ENCODE assay signal across 24 mouse cellular contexts in the genomic region with DNA sequence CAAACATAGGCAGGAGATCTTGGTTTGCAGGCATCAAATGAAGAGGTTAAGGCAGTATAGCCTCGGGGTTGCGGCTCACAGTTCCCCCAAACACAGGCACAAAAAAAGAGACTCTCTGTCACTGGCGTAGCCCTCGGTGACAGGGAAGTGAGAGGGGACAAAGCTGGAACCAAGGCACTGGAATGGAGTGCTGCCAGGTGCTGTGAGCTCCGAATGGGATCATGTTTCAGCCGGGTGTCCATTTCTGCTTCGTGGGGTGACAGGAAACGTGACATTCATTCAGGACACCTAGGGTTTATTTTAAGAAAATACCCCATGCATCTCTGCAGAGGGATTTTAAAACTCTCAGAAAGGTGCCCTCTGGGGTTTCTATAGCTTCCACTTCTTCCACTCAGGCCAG. TPM values are rescaled to one million over a fixed set of nuclear protein-coding genes. Genes with fewer than 3 reads are reported as not detected.
DNase-seq lines count a peak whose midpoint lies in the region; ATAC-seq and TF ChIP-seq lines count a peak whose summit lies in the region.
"Had no signal": no experiment of that assay in that cellular context is flagged by ENCODE, and none has a peak within 500 bp of the region (broad histone marks: within the 10 kb centered on the region; RNA-seq: fewer than 3 reads in every experiment).

No protein-coding gene starts in this region.

- H3K9ac ChIP-seq in heart, embryonic 12.5 days = no peak overlapping the region
- no peak overlapping the region for H3K9ac ChIP-seq in heart, postnatal 0 days (replicated peaks; ENCODE audit: low read depth, low read length)
- H3K9ac ChIP-seq in midbrain, embryonic 11.5 days (ENCODE audit: low read length) = no peak overlapping the region
- H3K9ac ChIP-seq: embryonic facial prominence, embryonic 15.5 days; forebrain, embryonic 15.5 days; hindbrain, embryonic 12.5 days had no signal

- no peak for TF ChIP-seq CTCF in heart, postnatal 0 days (IDR thresholded peaks at IDR 0.05; ENCODE audit: low read depth)

- TF ChIP-seq EP300 in heart, postnatal 0 days (IDR thresholded peaks at IDR 0.05; ENCODE audit: low read depth) = no peak

- H3K36me3 ChIP-seq in heart, embryonic 12.5 days = peaks cover 30% of the 10 kb centered on the region
- H3K36me3 ChIP-seq in heart, postnatal 0 days (replicated peaks; ENCODE audit: control insufficient read depth, insufficient read depth, low read length) = no peaks in the 10 kb centered on the region
- no peaks in the 10 kb centered on the region for H3K36me3 ChIP-seq in midbrain, embryonic 11.5 days (ENCODE audit: control insufficient read depth, insufficient read depth, low read length)
- H3K36me3 ChIP-seq: embryonic facial prominence, embryonic 15.5 days; forebrain, embryonic 15.5 days; hindbrain, embryonic 12.5 days had no signal

- intact Hi-C loops in heart, postnatal 36 days (cut with DNase I) = no loop called here

- no peak overlapping the region for H3K4me3 ChIP-seq in heart, embryonic 12.5 days
- no peak overlapping the region for H3K4me3 ChIP-seq in heart, postnatal 0 days (ENCODE audit: low read depth, low read length)
- H3K4me3 ChIP-seq in midbrain, embryonic 11.5 days (ENCODE audit: low read depth, low read length) = no peak overlapping the region
- H3K4me3 ChIP-seq: embryonic facial prominence, embryonic 15.5 days; erythroblast, embryonic 14.5 days; forebrain, embryonic 10.5 days; forebrain, embryonic 15.5 days; hindbrain, embryonic 12.5 days had no signal

- H3K27ac ChIP-seq in heart, embryonic 12.5 days (ENCODE audit: poor library complexity, severe bottlenecking) = peak overlapping the region; percentile 75
- peak overlapping the region; percentile 76 for H3K27ac ChIP-seq in heart, postnatal 0 days (ENCODE audit: low read depth)
- H3K27ac ChIP-seq in midbrain, embryonic 11.5 days (ENCODE audit: low read depth, low read length) = no peak overlapping the region
- H3K27ac ChIP-seq: embryonic facial prominence, embryonic 15.5 days; forebrain, embryonic 10.5 days; forebrain, embryonic 15.5 days; hindbrain, embryonic 12.5 days had no signal

- H3K9me3 ChIP-seq in heart, embryonic 12.5 days (replicated peaks) = no peaks in the 10 kb centered on the region
- H3K9me3 ChIP-seq in heart, postnatal 0 days (replicated peaks; ENCODE audit: control insufficient read depth, low read length) = no peaks in the 10 kb centered on the region
- H3K9me3 ChIP-seq in midbrain, embryonic 11.5 days (ENCODE audit: control insufficient read depth, low read length) = no peaks in the 10 kb centered on the region
- H3K9me3 ChIP-seq: embryonic facial prominence, embryonic 15.5 days; forebrain, embryonic 10.5 days; forebrain, embryonic 15.5 days; hindbrain, embryonic 12.5 days had no signal

- peak overlapping the region; percentile 28 for H3K4me2 ChIP-seq in heart, embryonic 12.5 days
- H3K4me2 ChIP-seq in heart, postnatal 0 days (ENCODE audit: low read depth, low read length) = peak overlapping the region; percentile 1; the same call in 1 of the 2 replicates
- no peak overlapping the region for H3K4me2 ChIP-seq in midbrain, embryonic 11.5 days
- H3K4me2 ChIP-seq: embryonic facial prominence, embryonic 15.5 days; forebrain, embryonic 15.5 days; hindbrain, embryonic 12.5 days had no signal

- peaks cover 32% of the 10 kb centered on the region for H3K4me1 ChIP-seq in heart, embryonic 12.5 days (replicated peaks)
- peaks cover 18% of the 10 kb centered on the region; the same call in 1 of the 2 replicates for H3K4me1 ChIP-seq in heart, postnatal 0 days (ENCODE audit: control insufficient read depth, insufficient read depth)
- no peaks in the 10 kb centered on the region for H3K4me1 ChIP-seq in midbrain, embryonic 11.5 days (ENCODE audit: control insufficient read depth, insufficient read depth, low read length)
- H3K4me1 ChIP-seq: forebrain, embryonic 10.5 days had no signal

- ATAC-seq in heart, embryonic 12.5 days (ENCODE audit: insufficient number of reproducible peaks, low FRiP score) = no peak
- peak; percentile 66 for ATAC-seq in heart, postnatal 0 days (ENCODE audit: insufficient read depth, low read depth)
- ATAC-seq in midbrain, embryonic 11.5 days (ENCODE audit: low FRiP score) = no peak
- ATAC-seq in granulocyte monocyte progenitor cell, adult 5-6 weeks (replicated peaks; ENCODE audit: poor library complexity, severe bottlenecking) = no peak
- ATAC-seq: CD4-positive, CD25-positive, alpha-beta regulatory T cell, adult 4 months; forebrain, embryonic 15.5 days; hindbrain, embryonic 16.5 days; inflammation-experienced regulatory T-cells, adult 6 months; intestine, postnatal 0 days had no signal

- H3K27me3 ChIP-seq in heart, embryonic 12.5 days (replicated peaks) = no peaks in the 10 kb centered on the region
- no peaks in the 10 kb centered on the region for H3K27me3 ChIP-seq in heart, postnatal 0 days (ENCODE audit: control insufficient read depth, insufficient read depth, low read length)
- H3K27me3 ChIP-seq in midbrain, embryonic 11.5 days (ENCODE audit: control insufficient read depth, insufficient read depth, low read length) = no peaks in the 10 kb centered on the region
- H3K27me3 ChIP-seq: embryonic facial prominence, embryonic 15.5 days; forebrain, embryonic 15.5 days; hindbrain, embryonic 12.5 days had no signal

- peak; percentile 41 to 43 for DNase-seq in heart, adult 18-20 months
- no peak for DNase-seq in heart, postnatal 36 days
- DNase-seq in heart, adult 8-10 months (ENCODE audit: low spot score) = no peak
- DNase-seq in heart, postnatal 0 days (ENCODE audit: low spot score) = peak; percentile 68
- no peak for DNase-seq in midbrain, embryonic 11.5 days (ENCODE audit: low spot score, missing footprints)
- DNase-seq: adrenal gland, adult 8-10 months; B cell, adult 2 months; cerebellum, adult 11 months; cerebellum, adult 8-10 months; cerebellum, postnatal 14 days; embryo, embryonic 11 days; gastrocnemius, postnatal 36 days; kidney, adult 8-10 months had no signal

- 35% methylated on average over 8 of the region's 8 CpGs for WGBS in heart, embryonic 12.5 days
- 20% methylated on average over 8 of the region's 8 CpGs for WGBS in heart, postnatal 0 days
- WGBS in midbrain, embryonic 11.5 days = 76% methylated on average over 8 of the region's 8 CpGs

RNA-seq across cellular contexts. Expression of a gene that starts 45.2 kb away (rescaled TPM):
- 10 to 100 TPM; 11.8 to 13.5 TPM for total RNA-seq in heart, adult 18-20 months (2021)
- 10 to 100 TPM in 1 of 2 experiments, 1 to 10 TPM in 1; 9.3 to 20.3 TPM for total RNA-seq in heart, postnatal 36 days (2021)
- 24.0 and 24.2 TPM in 2 replicates for polyA plus RNA-seq in heart, embryonic 12.5 days (2016; fragmentation: Nextera tagmentation; extraction: Ambion mirVana)
- 10 to 100 TPM in 3 of 4 experiments, 1 to 10 TPM in 1; 9.3 to 13.4 (median 10.9) TPM for total RNA-seq in heart, adult 8-10 months (2022)
- total RNA-seq in heart, postnatal 0 days (2014; rRNA removed; ENCODE audit: low replicate concordance) = 21.0 and 31.0 TPM in 2 replicates
- polyA plus RNA-seq in heart, postnatal 0 days (2015; fragmentation: Nextera tagmentation; extraction: Ambion mirVana) = 7.7 and 13.2 TPM in 2 replicates
- 18.3 and 20.6 TPM in 2 replicates for polyA plus RNA-seq in midbrain, embryonic 11.5 days (2014; fragmentation: Nextera tagmentation; extraction: Ambion mirVana)
- total RNA-seq in granulocyte monocyte progenitor cell, adult 5-6 weeks (2014; fragmentation: Nextera tagmentation) = 25.1 and 39.0 TPM in 2 replicates
- total RNA-seq in granulocyte monocyte progenitor cell, adult 5-6 weeks (2017) = 20.8 and 23.1 TPM in 2 replicates

Comparison
In these comparisons a context has a peak if more than half of its experiments do, and no peak if none do; other contexts are left out.
1. DNase-seq: peak in heart, adult 18-20 months (2 of 2) and heart, postnatal 0 days (single experiment); none in heart, postnatal 36 days (0 of 2), heart, adult 8-10 months (single experiment) and midbrain, embryonic 11.5 days (single experiment).